Mouse (Mus musculus): ENCODE results near the gene Sox6.

DNA sequence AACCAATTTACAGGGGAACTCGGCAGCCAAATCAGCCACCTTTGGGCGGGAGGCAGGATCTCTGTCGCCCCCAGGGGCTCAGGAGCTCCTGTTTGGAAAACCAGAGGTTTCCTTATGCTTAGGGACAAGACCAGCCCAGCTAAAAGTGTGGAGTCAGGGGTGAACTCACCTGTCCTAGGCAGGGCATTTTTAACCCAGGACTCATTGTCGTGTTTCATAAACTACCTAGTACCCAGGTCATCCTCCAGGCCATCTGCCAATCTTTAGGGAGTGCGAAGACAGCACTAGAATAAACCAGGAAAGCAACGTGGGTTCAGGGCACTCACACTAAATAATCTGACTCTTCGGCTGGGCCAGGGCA, 584.9 kb downstream of the Sox6 start:
- TF ChIP-seq POLR2A (IDR thresholded peaks at IDR 0.05; ENCODE audit: low read depth, low read length), result no peak
- no peak for TF ChIP-seq CTCF (IDR thresholded peaks at IDR 0.05; ENCODE audit: borderline replicate concordance, insufficient read depth, low read length)

Measured in embryonic fibroblast, embryonic 13.5 days (primary cell).